Mouse (Mus musculus) intestine, embryonic 16.5 days (tissue): ENCODE results near the gene Col23a1. TPM values are rescaled to one million over a fixed set of nuclear protein-coding genes. Genes with fewer than 3 reads are reported as not detected.

Experiments used
- ATAC-seq: fragments of 200-750 bp; cut with Nextera tagmentation; 2 replicates; pipeline ENCODE4 v1.8.0; 2017; ENCODE audit warnings: moderate TSS enrichment, moderate library complexity
- H3K27ac ChIP-seq: fragments of 300-500 bp; sonication (generic); 2 replicates; pipeline ENCODE4 v1.5.1; 2014; ENCODE audit warnings: mild to moderate bottlenecking, low read length
- H3K27me3 ChIP-seq: fragments of 300-500 bp; sonication (generic); replicated peaks from 2 replicates; pipeline ENCODE4 v1.6.1; 2014; ENCODE audit warnings: low read length, control low read depth, mixed read lengths; ENCODE audit not compliant: control insufficient read depth, insufficient read depth
- H3K36me3 ChIP-seq: fragments of 300-500 bp; sonication (generic); 2 replicates; pipeline ENCODE4 v1.6.1; 2014; ENCODE audit warnings: low read length, control low read depth; ENCODE audit not compliant: control insufficient read depth, insufficient read depth
- H3K4me1 ChIP-seq: fragments of 300-500 bp; sonication (generic); 2 replicates; pipeline ENCODE4 v1.6.1; 2014; ENCODE audit warnings: low read length, control low read depth, mixed read lengths; ENCODE audit not compliant: control insufficient read depth, insufficient read depth
- H3K4me2 ChIP-seq: fragments of 300-500 bp; sonication (generic); 2 replicates; pipeline ENCODE4 v1.6.1; 2014; ENCODE audit warnings: low read depth, low read length, control low read depth
- H3K4me3 ChIP-seq: fragments of 300-500 bp; sonication (generic); 2 replicates; pipeline ENCODE4 v1.5.1; 2014; ENCODE audit warnings: mild to moderate bottlenecking, low read length
- H3K9ac ChIP-seq: fragments of 300-500 bp; sonication (generic); 2 replicates; pipeline ENCODE4 v1.6.1; 2014; ENCODE audit warnings: low read depth, low read length
- H3K9me3 ChIP-seq: fragments of 300-500 bp; sonication (generic); 2 replicates; pipeline ENCODE4 v1.6.1; 2016; ENCODE audit warnings: low read length, control low read depth; ENCODE audit not compliant: control insufficient read depth
- WGBS: fragments of 180-500 bp; shearing (Covaris S2); extraction: QIAGEN DNeasy Blood & Tissue Kit; methylation state at CpG from one replicate; pipeline ENCODE4 v1.1.7; 2014; 5-methylcytosine and 5-hydroxymethylcytosine counted together
- polyA plus RNA-seq: library from polyadenylated mRNA; unstranded; fragments of >200 nt; fragmentation: Nextera tagmentation; extraction: Ambion mirVana; gene quantifications from 2 replicates; pipeline ENCODE4 v1.2.1, GENCODE M21; 2015

The Col23a1 gene
- polyA plus RNA-seq, 1 experiment from 2014 or later, result 5.4 TPM

DNA sequence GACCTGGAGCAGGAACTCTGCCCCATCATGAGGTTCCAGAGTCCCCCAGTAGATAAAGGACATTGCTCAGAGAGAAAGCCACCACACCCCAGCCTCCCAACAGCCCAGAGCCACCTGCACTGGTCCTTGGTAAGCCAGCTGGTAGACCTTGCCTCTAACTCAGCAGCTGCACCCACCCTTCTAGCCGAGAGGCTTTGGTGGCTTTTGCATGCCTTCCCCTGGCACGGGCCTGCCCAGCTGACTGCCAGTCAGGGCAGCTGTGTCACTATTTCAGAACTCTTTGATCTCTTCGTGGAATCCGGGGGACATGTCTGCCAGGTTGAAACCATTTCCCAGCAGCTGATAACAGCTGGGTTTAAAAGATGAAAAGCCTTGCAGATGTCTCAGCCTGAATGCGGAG is 204.5 kb downstream of the Col23a1 start:
- H3K4me3 ChIP-seq, result no peak overlapping the region
- H3K27me3 ChIP-seq, result no peaks in the 10 kb centered on the region
- ATAC-seq, result no peak
- H3K9ac ChIP-seq, result no peak overlapping the region
- H3K4me2 ChIP-seq, result no peak overlapping the region
- 43% methylated on average over 5 of the region's 5 CpGs for WGBS
- H3K27ac ChIP-seq, result no peak overlapping the region
- H3K36me3 ChIP-seq, result no peaks in the 10 kb centered on the region
- no peaks in the 10 kb centered on the region for H3K4me1 ChIP-seq
- no peaks in the 10 kb centered on the region for H3K9me3 ChIP-seq

DNA sequence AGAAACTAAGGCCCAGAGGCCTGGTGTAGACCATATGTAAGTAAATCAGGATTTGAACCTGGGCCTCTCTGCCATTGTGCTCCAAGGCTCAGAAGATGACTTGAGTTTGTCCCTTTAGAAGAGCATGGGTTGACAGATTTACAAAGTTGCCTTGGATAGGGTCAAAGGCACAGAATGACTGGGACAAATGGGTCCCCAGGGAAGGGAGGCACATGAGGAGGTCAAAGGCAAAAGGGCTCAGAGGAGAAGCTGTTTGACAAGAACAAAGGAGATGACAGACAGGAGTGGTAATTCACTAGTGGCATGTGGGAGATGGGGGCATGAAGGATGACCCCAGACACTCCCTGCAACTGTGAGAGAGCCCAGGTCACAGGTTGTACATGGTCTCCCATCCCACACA is 210.1 kb downstream of the Col23a1 start:
- H3K36me3 ChIP-seq, result no peaks in the 10 kb centered on the region
- H3K27ac ChIP-seq, result no peak overlapping the region
- ATAC-seq, result no peak
- no peaks in the 10 kb centered on the region for H3K4me1 ChIP-seq
- no peak overlapping the region for H3K4me2 ChIP-seq
- H3K9me3 ChIP-seq, result no peaks in the 10 kb centered on the region
- no peak overlapping the region for H3K9ac ChIP-seq
- no peaks in the 10 kb centered on the region for H3K27me3 ChIP-seq
- H3K4me3 ChIP-seq, result no peak overlapping the region

DNA sequence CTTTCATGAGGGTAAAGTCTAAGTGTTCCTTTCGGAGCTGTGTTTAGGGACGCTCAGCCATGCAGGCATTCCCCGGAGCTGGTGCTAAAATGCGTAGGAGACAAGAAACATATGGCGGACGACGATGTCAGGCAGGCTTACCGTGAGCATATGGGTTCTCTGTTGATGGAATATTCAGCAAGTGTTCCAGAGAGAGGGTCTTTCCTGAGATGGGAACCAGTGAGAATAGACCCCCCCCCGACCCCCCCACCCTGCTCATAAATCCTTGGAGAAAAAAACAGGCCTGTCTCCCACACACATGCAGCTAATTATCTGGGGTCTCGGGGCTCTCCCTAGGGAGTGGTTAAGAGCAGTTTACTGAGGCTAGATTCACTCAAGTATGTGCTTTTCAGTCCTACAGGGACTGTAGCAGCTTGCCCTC is 212.7 kb downstream of the Col23a1 start:
- WGBS, result 50% methylated on average over 10 of the region's 10 CpGs
- no peaks in the 10 kb centered on the region for H3K27me3 ChIP-seq
- no peak overlapping the region for H3K9ac ChIP-seq
- H3K4me2 ChIP-seq, result no peak overlapping the region
- H3K36me3 ChIP-seq, result no peaks in the 10 kb centered on the region
- H3K9me3 ChIP-seq, result no peaks in the 10 kb centered on the region
- no peak overlapping the region for H3K4me3 ChIP-seq
- no peaks in the 10 kb centered on the region for H3K4me1 ChIP-seq
- no peak for ATAC-seq
- H3K27ac ChIP-seq, result no peak overlapping the region

DNA sequence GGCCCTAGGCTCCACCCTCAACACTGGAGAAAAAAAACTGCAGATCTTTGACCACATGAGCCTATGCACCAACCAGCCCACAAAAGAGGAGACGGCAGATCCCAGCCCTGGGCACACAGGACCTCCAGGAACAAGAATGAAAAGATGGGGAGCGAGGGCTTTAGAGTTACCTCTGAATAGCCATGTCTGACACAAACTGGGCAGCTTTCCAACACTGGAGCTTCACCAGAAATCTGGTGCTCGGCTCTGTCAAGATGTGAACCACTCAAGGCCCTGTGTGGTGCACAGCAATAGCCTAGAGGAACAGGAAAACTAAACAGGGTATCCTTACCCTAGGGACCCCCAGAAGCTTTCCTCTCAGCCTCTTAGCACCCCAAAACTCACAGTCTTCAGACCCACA is 215.2 kb downstream of the Col23a1 start:
- H3K9ac ChIP-seq, result no peak overlapping the region
- H3K27ac ChIP-seq, result no peak overlapping the region
- no peak overlapping the region for H3K4me2 ChIP-seq
- ATAC-seq, result no peak; the same call in 1 of the 2 replicates
- WGBS, result 31% methylated on average over 3 of the region's 3 CpGs
- no peaks in the 10 kb centered on the region for H3K9me3 ChIP-seq
- 0 out of 2 replicates have a peak, but pooled peaks cover 2% of the 10 kb centered on the region for H3K4me1 ChIP-seq
- H3K36me3 ChIP-seq, result no peaks in the 10 kb centered on the region
- H3K4me3 ChIP-seq, result no peak overlapping the region
- H3K27me3 ChIP-seq, result no peaks in the 10 kb centered on the region

DNA sequence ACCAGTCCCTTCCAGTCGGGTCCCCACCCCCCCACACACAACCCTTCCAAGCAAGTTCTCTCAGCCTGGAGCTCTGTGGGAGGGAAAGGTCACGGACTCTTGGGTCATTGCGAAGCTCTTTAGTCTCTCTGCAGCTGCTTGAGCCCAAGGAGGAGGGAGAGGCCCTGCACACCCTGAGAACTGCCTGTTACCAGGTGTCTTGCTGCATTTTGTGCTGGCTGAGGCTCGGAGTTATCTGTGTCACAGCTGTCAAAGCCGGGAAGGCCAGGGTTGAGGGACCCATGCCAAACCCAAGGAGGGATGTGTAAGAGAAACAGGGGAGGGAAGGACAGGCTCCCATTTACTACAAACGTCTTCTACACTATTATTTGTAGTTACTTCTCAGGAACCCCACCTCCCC is 218.3 kb downstream of the Col23a1 start:
- no peak overlapping the region for H3K27ac ChIP-seq
- no peaks in the 10 kb centered on the region for H3K9me3 ChIP-seq
- H3K4me2 ChIP-seq, result no peak overlapping the region
- 0 out of 2 replicates have a peak, but pooled peaks cover 2% of the 10 kb centered on the region for H3K4me1 ChIP-seq
- H3K9ac ChIP-seq, result no peak overlapping the region
- H3K27me3 ChIP-seq, result no peaks in the 10 kb centered on the region
- no peak for ATAC-seq
- WGBS, result 46% methylated on average over 6 of the region's 6 CpGs
- no peak overlapping the region for H3K4me3 ChIP-seq
- no peaks in the 10 kb centered on the region for H3K36me3 ChIP-seq

DNA sequence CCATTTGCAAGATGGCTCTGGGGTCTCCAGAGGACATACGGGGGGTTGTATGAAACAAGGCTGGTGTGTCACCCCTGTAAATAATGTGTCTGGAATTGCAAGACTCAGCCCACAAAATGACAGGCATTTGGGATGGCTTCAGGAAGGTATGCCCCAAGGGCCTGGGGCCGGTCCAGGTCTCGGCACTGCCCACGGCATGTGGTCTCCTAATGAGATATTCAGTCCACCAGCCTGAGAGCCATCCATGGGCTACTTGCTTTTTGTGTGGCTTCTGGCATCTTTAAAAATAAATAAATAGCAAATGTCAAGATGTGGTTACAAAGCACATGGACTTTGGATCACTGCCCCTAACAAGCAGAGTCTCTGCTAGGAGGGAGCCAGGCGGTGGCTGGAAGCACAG is 219.5 kb downstream of the Col23a1 start:
- Histone ChIP-seq H3K4me2 (no peak overlapping the region), H3K4me1 (0 out of 2 replicates have a peak, but pooled peaks cover 2% of the 10 kb centered on the region), H3K27me3 (no peaks in the 10 kb centered on the region), H3K9ac (no peak overlapping the region), H3K27ac (no peak overlapping the region), H3K4me3 (no peak overlapping the region), H3K9me3 (no peaks in the 10 kb centered on the region), H3K36me3 (no peaks in the 10 kb centered on the region)
- no peak for ATAC-seq
- 93% methylated on average over 5 of the region's 5 CpGs for WGBS

DNA sequence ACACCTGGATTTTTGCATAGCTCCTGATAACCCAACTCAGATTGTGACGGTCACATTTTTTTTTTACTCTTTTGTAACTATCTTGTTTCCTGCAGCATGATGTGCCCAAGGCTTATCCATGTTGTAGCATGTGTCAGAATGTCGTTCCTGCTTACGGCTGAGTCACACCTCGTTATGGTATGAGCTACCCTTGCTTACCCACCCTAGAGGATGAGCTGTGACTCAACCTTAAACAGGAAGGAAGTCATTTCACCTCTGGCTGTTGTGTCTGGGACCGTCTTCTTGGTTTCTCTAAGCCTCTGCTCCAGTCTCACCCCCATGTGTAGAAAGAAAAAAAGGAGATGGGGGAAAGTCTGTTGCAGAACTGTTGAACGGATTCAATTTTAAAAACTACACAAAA is 223.3 kb downstream of the Col23a1 start:
- no peak for ATAC-seq

DNA sequence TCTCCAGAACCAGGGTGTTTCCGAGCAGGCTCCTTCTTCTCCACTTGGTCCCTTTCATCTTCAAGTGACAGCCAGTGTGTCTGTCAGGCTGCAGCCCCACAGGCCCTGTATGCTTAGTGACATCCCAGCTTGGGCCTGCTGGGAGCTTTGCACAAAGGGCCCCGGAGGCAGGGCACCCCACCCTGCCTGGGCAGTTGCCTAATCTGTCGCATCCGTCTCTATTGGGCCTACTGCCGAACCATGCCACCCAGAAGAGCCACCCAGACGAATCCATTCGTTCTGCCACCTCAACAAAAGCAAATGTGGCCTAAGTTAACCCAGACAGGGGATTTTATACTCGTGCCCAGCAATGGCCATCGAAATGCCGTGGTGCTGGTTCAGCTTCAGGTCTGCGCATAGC is 225.6 kb downstream of the Col23a1 start:
- Histone ChIP-seq H3K4me3 (no peak overlapping the region), H3K4me1 (no peaks in the 10 kb centered on the region), H3K9me3 (no peaks in the 10 kb centered on the region), H3K36me3 (no peaks in the 10 kb centered on the region), H3K27ac (no peak overlapping the region), H3K9ac (no peak overlapping the region), H3K4me2 (no peak overlapping the region), H3K27me3 (no peaks in the 10 kb centered on the region)
- 86% methylated on average over 11 of the region's 11 CpGs for WGBS
- ATAC-seq, result no peak

More for the DNA sequence above, 223.3 kb downstream of the Col23a1 start:
- WGBS, result 81% methylated on average over 6 of the region's 6 CpGs
- no peak overlapping the region for H3K4me3 ChIP-seq
- 0 out of 2 replicates have a peak, but pooled peaks cover 2% of the 10 kb centered on the region for H3K4me1 ChIP-seq
- no peak overlapping the region for H3K4me2 ChIP-seq
- no peak overlapping the region for H3K9ac ChIP-seq
- H3K36me3 ChIP-seq, result no peaks in the 10 kb centered on the region
- no peaks in the 10 kb centered on the region for H3K27me3 ChIP-seq
- no peak overlapping the region for H3K27ac ChIP-seq
- H3K9me3 ChIP-seq, result no peaks in the 10 kb centered on the region

DNA sequence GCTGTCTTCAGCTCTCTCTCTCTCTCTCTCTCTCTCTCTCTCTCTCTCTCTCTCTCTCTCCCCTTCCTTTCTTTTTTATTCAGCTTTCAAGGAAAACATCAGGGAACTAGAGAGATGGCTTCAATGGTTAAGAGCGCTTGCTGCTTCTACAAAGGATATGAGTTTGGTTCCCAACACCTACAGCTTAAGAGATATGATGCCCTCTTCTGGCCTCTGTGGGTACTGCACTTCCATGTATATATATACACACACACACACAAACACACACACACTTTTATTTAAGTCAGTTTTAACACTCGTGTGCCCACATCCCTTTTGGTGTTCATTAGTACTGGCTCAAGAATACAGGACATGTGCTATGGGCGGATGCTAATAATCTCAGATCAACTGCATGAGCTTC is 228.4 kb downstream of the Col23a1 start:
- Histone ChIP-seq H3K27ac (no peak overlapping the region), H3K9ac (no peak overlapping the region), H3K36me3 (no peaks in the 10 kb centered on the region), H3K4me2 (no peak overlapping the region), H3K4me1 (no peaks in the 10 kb centered on the region), H3K9me3 (no peaks in the 10 kb centered on the region), H3K4me3 (no peak overlapping the region), H3K27me3 (no peaks in the 10 kb centered on the region)
- WGBS, result 96% methylated on average over 3 of the region's 3 CpGs
- ATAC-seq, result no peak

DNA sequence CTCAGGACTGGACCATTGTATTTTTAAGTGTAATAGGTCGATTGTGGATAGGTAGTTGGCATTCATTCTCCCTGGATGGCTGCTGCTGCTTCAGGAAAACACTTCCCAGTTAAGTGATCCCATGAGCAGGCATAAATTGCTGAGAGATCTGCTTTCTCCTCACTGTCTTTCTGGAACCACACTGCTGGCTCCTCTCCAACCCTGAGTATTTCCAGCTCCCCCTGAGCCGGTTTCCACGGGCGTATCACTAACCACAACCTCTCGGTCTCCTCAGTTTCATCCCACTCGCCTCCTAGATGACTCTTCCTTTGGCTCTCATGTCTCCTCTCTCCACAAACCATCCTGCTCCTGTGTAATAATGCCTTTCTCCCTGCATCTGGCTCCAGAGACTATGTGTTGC is 228.9 kb downstream of the Col23a1 start:
- WGBS, result 73% methylated on average over 6 of the region's 6 CpGs
- Histone ChIP-seq H3K4me2 (no peak overlapping the region), H3K27ac (no peak overlapping the region), H3K36me3 (no peaks in the 10 kb centered on the region), H3K27me3 (no peaks in the 10 kb centered on the region), H3K9ac (no peak overlapping the region), H3K4me1 (no peaks in the 10 kb centered on the region), H3K4me3 (no peak overlapping the region), H3K9me3 (no peaks in the 10 kb centered on the region)
- no peak for ATAC-seq
